Mouse (Mus musculus): ENCODE data around the gene Cd300a.
A peak's percentile ranks its signal among the peaks of the same experiment; 100 is the strongest.

Gene Cd300a

GRCm38 (mm10) chr11:114866486-114867360, 23.1 kb upstream of the Cd300a start:
- no peak for DNase-seq (ENCODE audit: low spot score in 2 of 2)

GRCm38 (mm10) chr11:114867361-114868235, 22.2 kb upstream of the Cd300a start:
- DNase-seq (ENCODE audit: low spot score in 2 of 2): no peak

- DNase-seq (ENCODE audit: low spot score in 2 of 2): no peak
These were observed 21.6 kb upstream of the Cd300a start for GRCm38 (mm10) chr11:114868280-114868679.

- no peak for DNase-seq (ENCODE audit: low spot score in 2 of 2)
These were observed 20.1 kb upstream of the Cd300a start for GRCm38 (mm10) chr11:114869787-114870186.

GRCm38 (mm10) chr11:114871540-114871939, 18.3 kb upstream of the Cd300a start:
- no peak for DNase-seq (ENCODE audit: low spot score in 2 of 2)

- no peak for DNase-seq (ENCODE audit: low spot score in 2 of 2)
These were observed 16.6 kb upstream of the Cd300a start for GRCm38 (mm10) chr11:114873022-114873817.

GRCm38 (mm10) chr11:114874226-114875145, 15.4 kb upstream of the Cd300a start:
- no peak for DNase-seq (ENCODE audit: low spot score in 2 of 2)

GRCm38 (mm10) chr11:114875301-114875801, 14.5 kb upstream of the Cd300a start:
- DNase-seq (ENCODE audit: low spot score in 2 of 2): no peak

- DNase-seq (ENCODE audit: low spot score in 2 of 2): no peak
These were observed 13.7 kb upstream of the Cd300a start for GRCm38 (mm10) chr11:114876176-114876575.

GRCm38 (mm10) chr11:114876621-114877020, 13.2 kb upstream of the Cd300a start:
- DNase-seq (ENCODE audit: low spot score in 2 of 2): no peak

GRCm38 (mm10) chr11:114877145-114877544, 12.7 kb upstream of the Cd300a start:
- DNase-seq (ENCODE audit: low spot score in 2 of 2): peak; percentile 67 to 70

- DNase-seq (ENCODE audit: low spot score in 2 of 2): no peak
These were observed 10.2 kb upstream of the Cd300a start for GRCm38 (mm10) chr11:114879666-114880065.

- no peak for DNase-seq (ENCODE audit: low spot score in 2 of 2)
These were observed 9.7 kb upstream of the Cd300a start for GRCm38 (mm10) chr11:114880185-114880584.

- peak; percentile 36 to 51 for DNase-seq (ENCODE audit: low spot score in 2 of 2)
These were observed 9.3 kb upstream of the Cd300a start for GRCm38 (mm10) chr11:114880589-114880988.

GRCm38 (mm10) chr11:114883251-114883789, 6.5 kb upstream of the Cd300a start:
- no peak for DNase-seq (ENCODE audit: low spot score in 2 of 2)

- no peak for DNase-seq (ENCODE audit: low spot score in 2 of 2)
These were observed 5.3 kb upstream of the Cd300a start for GRCm38 (mm10) chr11:114884380-114885100.

- DNase-seq (ENCODE audit: low spot score in 2 of 2): no peak
These were observed 701 bp downstream of the Cd300a start for GRCm38 (mm10) chr11:114890542-114890941.

GRCm38 (mm10) chr11:114896085-114896484, 6.2 kb downstream of the Cd300a start:
- no peak for DNase-seq (ENCODE audit: low spot score in 2 of 2)

- DNase-seq (ENCODE audit: low spot score in 2 of 2): no peak
These were observed 8.2 kb downstream of the Cd300a start for GRCm38 (mm10) chr11:114898026-114898425.
